In the genomic region with DNA sequence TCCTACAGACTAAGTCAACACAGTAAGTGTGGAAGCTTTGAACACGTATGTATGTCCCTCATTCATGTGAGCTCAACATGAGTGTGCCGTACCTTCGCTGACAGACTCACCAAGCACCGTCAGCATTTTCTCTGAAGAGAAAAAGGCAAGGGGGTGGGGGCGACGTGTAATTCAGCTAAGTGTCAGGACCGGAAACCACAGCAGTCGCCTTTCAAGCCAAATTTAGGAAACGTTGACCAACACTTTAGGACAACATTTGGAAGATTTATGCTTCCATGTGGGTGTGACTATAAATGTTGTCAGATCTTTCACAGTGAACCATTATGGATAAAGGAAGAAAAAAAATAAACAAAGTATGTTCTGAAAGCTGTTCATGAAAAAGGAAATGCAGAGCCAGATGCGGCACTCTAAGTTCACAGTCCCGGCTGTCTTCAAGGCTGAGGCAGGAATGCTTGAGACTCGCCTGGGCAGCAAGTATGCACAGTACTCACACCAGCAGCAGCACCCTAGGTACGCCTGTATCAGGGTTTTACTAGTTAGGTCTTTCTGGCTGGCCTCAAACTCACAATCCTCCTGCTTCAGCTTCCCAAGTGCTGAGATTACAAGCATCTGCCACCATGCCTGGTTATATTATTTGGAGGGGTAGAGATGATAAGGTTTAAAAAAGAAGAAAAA, we compare ENCODE assay signal across 10 mouse cellular contexts. TPM values are rescaled to one million over a fixed set of nuclear protein-coding genes. Genes with fewer than 3 reads are reported as not detected.
DNase-seq lines count a peak whose midpoint lies in the region; ATAC-seq and TF ChIP-seq lines count a peak whose summit lies in the region.
"Had no signal": no experiment of that assay in that cellular context is flagged by ENCODE, and none has a peak within 500 bp of the region (broad histone marks: within the 10 kb centered on the region; RNA-seq: fewer than 3 reads in every experiment).

No protein-coding gene starts in this region.

- TF ChIP-seq CTCF in kidney, postnatal 0 days (IDR thresholded peaks at IDR 0.05; ENCODE audit: low read depth), result no peak
- no peak for TF ChIP-seq CTCF in small intestine, adult 2 months (IDR thresholded peaks at IDR 0.05; ENCODE audit: extremely low read depth, insufficient read length, insufficient replicate concordance, low read depth, low read length)

- no peaks in the 10 kb centered on the region for H3K9me3 ChIP-seq in lung, embryonic 16.5 days (ENCODE audit: control insufficient read depth, low read length)
- no peaks in the 10 kb centered on the region for H3K9me3 ChIP-seq in kidney, postnatal 0 days (replicated peaks; ENCODE audit: low read length)
- no peaks in the 10 kb centered on the region for H3K9me3 ChIP-seq in forebrain, embryonic 12.5 days

- no peak overlapping the region for H3K4me3 ChIP-seq in lung, embryonic 16.5 days (ENCODE audit: low read length)
- H3K4me3 ChIP-seq in kidney, postnatal 0 days (replicated peaks; ENCODE audit: low read depth, low read length), result no peak overlapping the region
- no peak overlapping the region for H3K4me3 ChIP-seq in small intestine, adult 2 months (ENCODE audit: low read depth, low read length)
- no peak overlapping the region for H3K4me3 ChIP-seq in forebrain, embryonic 12.5 days (replicated peaks)

- H3K4me1 ChIP-seq in lung, embryonic 16.5 days (replicated peaks; ENCODE audit: control insufficient read depth, insufficient read depth, low read length), result peaks cover 24% of the 10 kb centered on the region
- H3K4me1 ChIP-seq in kidney, postnatal 0 days (replicated peaks; ENCODE audit: insufficient read depth, low read length), result peaks cover 28% of the 10 kb centered on the region
- H3K4me1 ChIP-seq in small intestine, adult 2 months (ENCODE audit: control insufficient read depth, insufficient read depth, insufficient read length, low read length), result peaks cover 14% of the 10 kb centered on the region; the same call in 1 of the 2 replicates
- H3K4me1 ChIP-seq in forebrain, embryonic 12.5 days, result peaks cover 2% of the 10 kb centered on the region; the same call in 1 of the 2 replicates

- WGBS in lung, embryonic 16.5 days, result 12% methylated on average over 13 of the region's 13 CpGs
- WGBS in kidney, postnatal 0 days, result 24% methylated on average over 13 of the region's 13 CpGs
- 31% methylated on average over 13 of the region's 13 CpGs for WGBS in small intestine, adult 2 months
- WGBS in forebrain, embryonic 12.5 days, result 72% methylated on average over 13 of the region's 13 CpGs

- DNase-seq in CD4-positive, CD25-positive, alpha-beta regulatory T cell, adult 2 months (ENCODE audit: low read depth, low spot score), result peak; percentile 14
- no peak for DNase-seq in lung, postnatal 25 days (ENCODE audit: low spot score)
- peak; percentile 87 for DNase-seq in kidney, postnatal 0 days (ENCODE audit: low spot score)
- DNase-seq: heart, postnatal 4 days; layer of hippocampus, postnatal 36 days had no signal

- H3K9ac ChIP-seq in lung, embryonic 16.5 days (ENCODE audit: low read length), result no peak overlapping the region
- H3K9ac ChIP-seq in kidney, postnatal 0 days (ENCODE audit: low read depth, low read length), result no peak overlapping the region
- H3K9ac ChIP-seq in forebrain, embryonic 12.5 days, result no peak overlapping the region

- no peak for TF ChIP-seq POLR2A in small intestine, adult 2 months (IDR thresholded peaks at IDR 0.05; ENCODE audit: low read depth, low read length)

- no peak overlapping the region; the same call in 1 of the 2 replicates for H3K27ac ChIP-seq in lung, embryonic 16.5 days (ENCODE audit: low read length)
- peak overlapping the region; percentile 65 for H3K27ac ChIP-seq in kidney, postnatal 0 days
- peak overlapping the region; percentile 27 for H3K27ac ChIP-seq in small intestine, adult 2 months (ENCODE audit: insufficient read depth, low read depth, low read length)
- H3K27ac ChIP-seq in forebrain, embryonic 12.5 days, result no peak overlapping the region

- H3K27me3 ChIP-seq in lung, embryonic 16.5 days (ENCODE audit: control insufficient read depth, insufficient read depth, low read depth, low read length), result no peaks in the 10 kb centered on the region
- H3K27me3 ChIP-seq in kidney, postnatal 0 days (ENCODE audit: insufficient read depth, low read length), result no peaks in the 10 kb centered on the region
- no peaks in the 10 kb centered on the region for H3K27me3 ChIP-seq in small intestine, adult 2 months (ENCODE audit: control insufficient read depth, insufficient read depth, low read length)
- H3K27me3 ChIP-seq in forebrain, embryonic 12.5 days, result no peaks in the 10 kb centered on the region

- H3K36me3 ChIP-seq in lung, embryonic 16.5 days (ENCODE audit: control insufficient read depth, insufficient read depth, low read length), result no peaks in the 10 kb centered on the region
- H3K36me3 ChIP-seq in kidney, postnatal 0 days (ENCODE audit: insufficient read depth, low read length), result no peaks in the 10 kb centered on the region
- peaks cover 34% of the 10 kb centered on the region for H3K36me3 ChIP-seq in small intestine, adult 2 months (ENCODE audit: control insufficient read depth, insufficient read depth, low read length)
- no peaks in the 10 kb centered on the region for H3K36me3 ChIP-seq in forebrain, embryonic 12.5 days (replicated peaks)

- ATAC-seq in CD4-positive, CD25-positive, alpha-beta regulatory T cell, adult 4 months, result no peak
- ATAC-seq in lung, embryonic 16.5 days (ENCODE audit: low read depth), result peak; percentile 45
- no peak for ATAC-seq in kidney, postnatal 0 days (replicated peaks; ENCODE audit: low FRiP score, low read depth)
- no peak for ATAC-seq in frontal cortex, adult (ENCODE audit: low TSS enrichment)
- ATAC-seq in forebrain, embryonic 12.5 days (ENCODE audit: low FRiP score), result no peak

- peak overlapping the region; percentile 31 for H3K4me2 ChIP-seq in lung, embryonic 16.5 days (ENCODE audit: low read depth, low read length)
- peak overlapping the region; percentile 2; the same call in 1 of the 2 replicates for H3K4me2 ChIP-seq in kidney, postnatal 0 days (ENCODE audit: low read length)
- no peak overlapping the region for H3K4me2 ChIP-seq in forebrain, embryonic 12.5 days

RNA-seq across cellular contexts. Expression of a gene that starts 27.9 kb away (rescaled TPM):
- 1 to 10 TPM; 3.0 to 3.6 TPM for polyA plus RNA-seq in CD4-positive, CD25-positive, alpha-beta regulatory T cell, adult 4 months (2017; shearing (Covaris generic))
- 44.9 and 47.0 TPM in 2 replicates for polyA plus RNA-seq in lung, embryonic 16.5 days (2015; fragmentation: Nextera tagmentation; extraction: Ambion mirVana)
- 42.8 and 51.6 TPM in 2 replicates for polyA plus RNA-seq in kidney, postnatal 0 days (2015; fragmentation: Nextera tagmentation; extraction: Ambion mirVana)
- polyA plus RNA-seq in small intestine, adult 2 months (2012; rRNA removed), result 26.1 and 47.7 TPM in 2 replicates
- 41.0 and 47.5 TPM in 2 replicates for polyA plus RNA-seq in forebrain, embryonic 12.5 days (2016; fragmentation: Nextera tagmentation; extraction: Ambion mirVana)

Comparison
In these comparisons a context has a peak if more than half of its experiments do, and no peak if none do; other contexts are left out.
1. H3K27ac ChIP-seq: peak in kidney, postnatal 0 days (single experiment) and small intestine, adult 2 months (single experiment); none in lung, embryonic 16.5 days (single experiment) and forebrain, embryonic 12.5 days (single experiment).